Mouse (Mus musculus): ENCODE measurements around the gene Tmtc2.

Tmtc2 gene

DNA sequence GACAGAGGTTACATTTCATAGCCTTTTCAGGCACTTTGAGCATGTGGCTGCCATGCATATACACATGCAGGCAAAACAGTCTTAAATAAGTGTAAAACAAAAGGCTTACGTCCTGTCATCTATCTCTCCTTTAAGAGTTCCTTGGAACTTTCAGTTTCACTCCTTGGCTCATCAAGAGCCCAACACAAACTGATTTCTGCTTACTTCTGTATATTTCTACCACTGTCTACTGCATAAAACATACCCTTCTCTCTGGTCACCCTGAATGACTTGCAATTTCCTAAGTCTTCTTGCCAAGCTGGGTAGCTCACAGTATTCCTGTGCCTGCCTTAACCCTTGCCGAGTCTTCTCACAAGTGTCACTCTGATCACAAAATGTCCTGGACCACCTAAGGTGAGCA lies 26.2 kb downstream of the Tmtc2 start:
- DNase-seq (ENCODE audit: low read depth, low spot score): no peak

DNA sequence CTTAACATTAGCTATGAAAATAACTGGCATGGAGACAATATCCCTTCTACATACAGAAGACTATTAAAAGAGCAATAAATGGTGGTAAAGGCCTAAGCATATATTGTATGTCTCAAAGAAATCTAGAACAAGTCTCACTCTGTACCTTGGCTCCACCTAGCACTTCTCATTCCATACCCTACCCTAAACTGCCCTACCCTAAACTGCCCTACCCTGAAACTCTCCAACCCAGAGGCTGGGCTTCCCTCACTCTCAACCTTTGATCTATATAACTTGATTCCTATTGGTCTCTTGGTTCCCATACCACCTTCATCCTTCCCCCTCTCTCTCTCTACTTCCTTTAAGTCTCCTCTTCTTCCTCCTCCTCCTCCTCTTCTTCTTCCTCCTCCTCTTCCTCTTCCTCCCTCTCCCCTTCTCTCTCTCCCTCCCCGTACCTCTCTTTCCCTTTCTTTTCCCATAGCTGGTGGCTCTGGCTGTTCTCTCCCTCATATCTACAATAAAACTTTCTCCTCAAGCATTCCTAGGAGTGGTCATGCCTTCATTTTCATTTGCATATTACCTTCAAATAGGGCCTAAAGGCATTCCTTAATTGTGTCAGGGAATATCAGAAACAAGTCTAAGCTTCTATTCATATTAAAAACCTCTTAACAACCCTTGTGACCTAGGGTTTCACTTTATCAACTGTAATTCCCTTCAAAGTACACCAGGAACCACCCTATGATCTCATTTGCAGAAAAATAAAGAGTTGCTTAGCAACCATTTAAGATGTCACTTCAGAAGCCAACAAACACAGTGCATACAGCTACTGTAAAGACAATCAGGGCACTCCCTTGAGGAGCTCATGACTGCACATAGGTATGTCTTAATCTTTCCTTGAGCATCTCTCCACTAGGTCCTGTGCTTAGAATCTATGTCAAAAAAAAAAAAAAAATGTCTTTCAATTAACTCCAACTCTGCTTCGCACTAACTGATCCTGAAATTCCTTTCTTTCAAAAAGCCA lies 29.9 kb downstream of the Tmtc2 start:
- DNase-seq (ENCODE audit: low read depth, low spot score): no peak

DNA sequence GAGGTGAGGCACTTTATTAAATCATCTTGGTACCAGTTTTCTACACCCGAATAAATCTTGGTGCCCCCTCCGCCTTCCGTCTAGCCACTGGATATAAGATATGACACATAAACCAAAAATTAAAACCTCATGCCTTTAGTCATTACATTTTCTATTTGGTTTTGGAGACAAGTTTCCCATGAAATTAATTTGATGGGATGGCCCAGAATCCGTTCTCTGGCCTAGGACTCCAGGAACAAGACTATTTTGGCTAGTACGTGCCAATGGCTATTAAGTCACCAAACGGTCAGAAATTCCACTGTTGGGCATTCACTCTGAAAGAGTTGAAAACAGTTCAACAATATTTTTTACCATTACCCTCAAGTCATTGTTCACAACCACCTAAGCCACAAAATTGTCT lies 32.2 kb downstream of the Tmtc2 start:
- DNase-seq (ENCODE audit: low read depth, low spot score): no peak

DNA sequence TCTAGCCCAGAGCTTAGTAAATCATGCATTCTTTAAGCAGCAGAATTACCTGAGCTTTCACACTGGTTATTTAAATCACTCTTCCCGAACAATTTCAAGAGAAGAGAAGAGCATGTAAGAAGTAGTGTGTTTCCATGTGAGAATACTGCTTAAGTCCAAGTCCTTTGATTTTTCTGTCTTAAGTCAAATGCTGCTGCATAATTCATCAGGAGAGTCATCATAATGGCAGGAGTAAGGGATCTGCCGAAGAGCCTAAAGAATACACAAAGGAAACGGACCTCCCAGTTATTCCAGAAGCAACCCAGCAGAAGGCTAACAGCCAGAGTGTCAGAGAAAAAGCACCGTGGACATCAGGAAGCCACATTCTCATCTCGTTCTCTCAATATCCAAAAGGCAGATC lies 34.6 kb downstream of the Tmtc2 start:
- no peak for DNase-seq (ENCODE audit: low read depth, low spot score)

DNA sequence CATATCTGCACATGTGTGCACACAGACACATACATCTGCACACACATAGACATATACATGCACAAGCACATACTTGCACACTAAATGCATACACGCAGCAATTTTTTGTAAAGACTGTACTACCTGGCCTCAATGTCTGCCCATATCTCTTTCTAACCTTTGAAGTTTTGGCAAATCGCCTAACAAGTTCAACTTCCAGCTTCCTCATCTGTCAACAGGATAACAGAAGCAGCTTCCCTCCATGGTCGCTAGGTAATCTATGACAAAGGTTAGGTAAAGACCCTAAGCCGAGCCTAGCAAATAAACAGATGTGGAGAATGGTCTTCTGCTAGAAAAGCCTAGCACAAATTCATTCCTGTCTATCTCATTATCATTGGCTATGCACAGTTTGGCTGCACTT lies 37.3 kb downstream of the Tmtc2 start:
- DNase-seq (ENCODE audit: low read depth, low spot score): no peak

DNA sequence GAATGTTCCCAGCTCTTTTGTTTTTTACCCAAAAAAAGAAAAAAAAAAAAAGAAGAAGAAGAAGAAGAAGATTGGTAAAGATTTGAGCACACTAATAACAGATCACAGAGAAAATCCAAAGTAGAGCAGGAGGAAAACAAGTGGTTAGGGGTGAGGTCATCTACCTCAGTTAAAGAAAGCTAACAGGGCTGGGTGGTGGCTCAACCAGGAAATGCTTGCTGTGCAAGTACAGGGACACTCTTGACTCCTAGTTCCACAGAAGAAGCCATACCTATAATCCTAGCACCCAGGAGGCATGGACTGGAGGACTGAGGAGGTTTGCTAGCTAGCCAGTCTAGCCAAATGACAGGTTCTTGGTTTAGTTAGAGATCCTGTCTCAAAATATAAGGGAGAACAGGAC lies 38.4 kb downstream of the Tmtc2 start:
- DNase-seq (ENCODE audit: low read depth, low spot score): no peak

DNA sequence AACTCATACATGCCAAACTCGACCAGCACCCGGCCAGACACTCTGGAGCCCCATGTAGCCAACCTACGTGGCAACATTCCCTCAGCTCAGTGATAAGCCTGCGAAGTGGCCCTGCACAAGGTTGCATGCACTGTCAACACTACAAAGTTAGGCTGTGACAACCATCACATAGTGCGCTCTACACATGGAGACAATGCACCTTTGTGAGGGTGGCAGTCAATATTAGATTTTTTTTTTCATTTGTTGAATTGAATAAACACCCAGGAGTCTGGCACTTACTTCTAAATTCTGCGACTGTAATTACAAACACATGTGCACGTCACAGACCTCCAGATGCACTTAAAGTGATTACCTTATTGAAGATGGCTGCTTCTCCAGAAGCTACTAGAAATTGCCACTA lies 41.5 kb downstream of the Tmtc2 start:
- no peak for DNase-seq (ENCODE audit: low read depth, low spot score)

DNA sequence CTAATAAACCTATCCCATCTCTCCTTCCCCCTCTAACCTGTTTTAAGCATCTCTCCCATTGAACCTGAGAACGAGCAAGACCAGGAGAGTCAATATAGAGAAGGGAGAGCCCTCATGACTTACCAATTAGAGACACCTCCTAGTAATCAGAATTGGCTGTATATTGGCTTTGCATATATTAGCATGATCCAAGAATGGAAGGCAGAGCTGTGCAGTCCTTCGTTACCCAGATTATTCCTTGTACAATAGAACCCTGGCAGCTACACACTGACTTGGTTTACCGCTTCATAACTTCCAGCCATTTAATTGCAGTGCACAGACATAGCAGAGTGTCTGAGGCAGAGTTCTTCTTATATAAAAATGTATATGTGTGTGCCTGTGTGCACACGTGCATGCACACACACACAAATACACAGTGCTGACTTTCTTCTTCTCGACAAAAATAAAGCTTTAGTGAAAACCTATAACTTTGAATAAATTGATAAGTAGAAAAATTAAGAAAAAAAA lies 42.2 kb downstream of the Tmtc2 start:
- no peak for DNase-seq (ENCODE audit: low read depth, low spot score)

DNA sequence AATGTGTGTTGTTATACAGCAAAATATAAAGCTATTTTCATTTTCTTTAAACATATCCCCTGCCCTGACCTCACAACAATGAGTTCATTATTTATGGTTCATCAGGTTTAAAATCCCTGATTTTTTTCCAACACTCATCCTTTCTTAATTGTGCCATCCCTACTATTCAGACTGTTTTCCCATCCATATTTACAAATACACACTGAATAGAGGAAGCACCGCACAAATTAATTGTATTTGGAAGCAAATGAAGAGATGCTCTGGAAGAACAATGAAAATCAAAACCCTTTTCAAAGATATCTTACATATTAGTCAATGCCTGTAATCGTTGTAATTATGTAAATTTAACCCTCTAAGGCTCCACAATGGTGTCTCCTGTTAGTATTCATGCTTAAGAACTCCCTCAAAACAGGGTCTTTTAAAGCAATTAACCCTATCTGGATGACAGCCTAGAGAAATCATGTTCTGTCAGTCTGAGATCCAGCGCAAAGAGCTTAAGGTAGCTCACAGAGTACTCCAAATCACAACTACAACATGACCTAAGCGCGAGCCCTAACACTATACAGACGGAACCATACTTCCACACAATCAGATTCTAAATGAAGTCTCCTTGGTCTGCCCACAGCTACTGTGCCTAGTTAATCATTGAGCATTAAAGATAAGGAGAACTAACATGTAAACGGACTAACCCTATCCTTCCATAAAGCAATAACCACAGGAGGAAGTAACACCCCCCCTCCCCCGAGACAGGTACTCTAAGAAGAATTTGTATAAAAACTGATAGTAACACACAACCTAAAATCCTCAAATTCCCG lies 43.0 kb downstream of the Tmtc2 start:
- DNase-seq (ENCODE audit: low read depth, low spot score): no peak

DNA sequence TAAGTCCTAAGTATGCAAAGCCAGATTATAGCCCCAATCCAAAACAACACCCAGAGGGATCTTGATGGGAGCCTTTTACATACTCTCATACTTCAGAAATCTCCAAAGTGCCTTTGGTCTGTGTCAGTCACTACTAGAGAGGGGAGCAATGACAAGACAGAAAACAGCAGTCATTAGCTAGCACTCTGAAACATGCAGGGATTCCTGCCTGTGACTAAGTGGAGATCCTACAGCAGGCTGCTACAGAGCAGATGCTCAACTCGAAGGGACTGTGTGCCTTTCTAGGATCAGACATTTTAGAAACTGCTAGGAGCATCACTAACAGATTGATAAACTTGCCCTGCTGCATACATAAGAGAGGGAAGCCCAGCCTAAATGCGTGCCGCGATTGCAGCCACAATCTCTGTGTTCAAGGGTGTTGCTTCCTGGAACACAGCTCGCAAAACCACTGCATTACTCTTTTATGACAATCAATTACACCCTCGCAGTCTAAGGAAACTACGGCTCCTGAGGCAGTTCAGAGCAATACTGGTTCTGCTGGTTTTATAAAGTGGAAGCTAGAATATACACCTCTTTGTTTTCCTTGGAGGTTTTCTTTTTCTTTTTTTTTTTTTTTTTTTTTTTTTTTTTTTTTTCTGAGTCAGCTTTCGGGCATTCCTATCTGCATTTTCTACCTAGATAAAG lies 50.7 kb downstream of the Tmtc2 start:
- no peak for DNase-seq (ENCODE audit: low read depth, low spot score)

DNA sequence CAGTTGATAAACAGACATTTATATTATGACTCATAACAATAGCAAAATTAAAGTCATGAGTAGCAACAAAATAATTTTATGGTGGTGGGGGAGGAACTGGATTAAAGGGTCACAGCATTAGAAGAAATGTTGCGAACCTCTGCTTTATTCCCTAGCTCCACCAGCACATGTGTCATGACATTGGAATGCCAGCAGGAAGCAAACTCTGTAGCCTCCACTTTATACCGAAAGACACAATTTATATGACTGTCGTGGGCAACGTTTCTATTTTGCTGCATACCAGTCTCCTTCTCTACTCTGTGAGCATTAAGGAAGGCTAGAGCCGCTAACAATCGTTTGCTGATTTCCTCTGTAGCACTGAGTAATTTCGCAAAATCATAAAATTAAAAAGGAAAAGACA lies 51.8 kb downstream of the Tmtc2 start:
- no peak for DNase-seq (ENCODE audit: low read depth, low spot score)

DNA sequence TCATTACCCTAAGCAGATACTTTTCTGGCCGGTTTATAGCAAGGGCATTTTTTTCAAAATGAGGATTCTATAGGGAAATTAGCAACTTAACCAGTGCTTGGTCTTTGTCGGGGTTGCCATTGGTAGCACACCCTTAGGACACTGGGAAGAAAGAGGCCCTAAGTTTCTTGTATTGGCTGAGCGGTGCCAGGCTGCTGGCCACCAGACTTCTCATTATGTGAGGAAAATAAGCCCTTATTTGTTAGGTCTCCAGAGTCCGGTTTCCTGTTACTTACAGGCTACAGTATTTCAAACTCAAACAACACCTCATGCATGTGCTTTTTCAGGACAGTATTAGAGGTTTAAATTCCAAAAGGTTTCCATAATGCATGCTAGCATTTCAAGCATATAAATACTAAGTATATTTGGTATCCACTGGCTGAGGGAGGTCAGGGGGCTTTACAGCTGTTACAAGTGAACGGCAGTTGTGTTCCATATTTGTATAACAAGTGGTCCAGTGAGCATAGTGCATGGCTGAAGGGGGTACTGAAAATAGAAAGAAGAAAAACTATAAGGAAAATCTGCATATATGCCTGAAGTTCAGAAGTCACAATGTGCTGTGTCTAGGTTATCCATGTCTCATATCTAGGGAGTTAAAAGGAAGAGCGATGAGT lies 55.0 kb downstream of the Tmtc2 start:
- DNase-seq (ENCODE audit: low read depth, low spot score): no peak

DNA sequence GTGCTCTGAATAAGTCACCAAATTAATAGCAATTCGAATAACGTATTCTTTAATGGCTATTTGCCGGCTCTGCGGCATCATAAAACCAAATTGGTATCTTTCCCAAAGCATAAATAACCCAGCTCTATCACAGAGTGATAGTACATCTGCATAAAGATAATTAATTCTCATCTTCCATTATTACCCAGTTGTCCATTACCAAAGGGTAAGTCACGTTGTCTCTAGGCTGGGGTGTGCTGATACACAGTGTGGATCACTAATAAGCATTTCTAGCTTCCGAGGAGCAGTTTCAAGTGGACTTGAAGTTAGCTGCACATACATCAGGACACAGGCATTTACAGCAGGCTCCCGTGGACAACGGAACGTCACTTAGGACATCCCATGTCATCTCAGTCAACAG lies 56.1 kb downstream of the Tmtc2 start:
- no peak for DNase-seq (ENCODE audit: low read depth, low spot score)

DNA sequence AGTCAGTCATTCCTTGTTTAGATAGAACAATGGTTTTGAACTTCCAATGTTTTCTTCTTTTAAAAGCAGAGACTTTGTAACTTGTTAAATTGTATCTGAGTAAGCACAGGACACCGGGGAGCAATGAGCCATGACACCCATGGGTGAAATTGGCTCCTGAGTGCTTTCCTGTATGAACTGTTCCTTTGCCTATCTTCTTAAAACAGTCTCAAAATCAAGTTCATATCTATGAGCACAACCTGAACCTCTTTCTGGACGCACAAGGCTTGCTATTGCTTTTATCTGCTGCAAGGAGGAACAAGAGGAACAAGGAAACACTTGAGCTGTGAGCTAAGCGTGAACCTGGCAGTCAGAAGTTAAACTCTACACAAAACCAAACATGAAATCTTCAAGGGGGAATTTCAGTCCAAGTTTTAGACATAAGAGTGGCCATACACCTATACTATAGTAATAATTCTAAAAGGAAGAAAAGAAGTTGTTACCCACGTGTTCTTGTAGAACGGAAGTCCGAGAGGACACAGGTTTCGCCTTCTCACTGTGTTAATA lies 60.4 kb downstream of the Tmtc2 start:
- DNase-seq (ENCODE audit: low read depth, low spot score): no peak

DNA sequence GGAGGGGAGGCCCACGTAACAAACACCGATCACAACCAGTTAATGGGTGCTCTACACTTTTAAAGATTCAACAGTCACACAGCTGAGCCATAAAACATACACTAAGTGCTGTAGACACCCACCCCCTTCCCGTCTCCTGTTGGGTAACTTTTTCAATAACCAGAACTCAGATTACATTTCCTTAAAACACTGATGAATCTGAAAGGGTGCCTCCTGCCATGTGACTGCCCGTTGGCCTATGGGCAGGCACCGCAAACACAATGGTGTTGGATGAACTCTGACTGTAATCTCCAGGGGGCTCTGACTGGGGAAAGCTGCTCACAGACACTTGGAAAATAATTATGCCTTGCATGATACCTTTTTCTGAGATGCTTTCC lies 64.4 kb downstream of the Tmtc2 start:
- DNase-seq (ENCODE audit: low read depth, low spot score): no peak

DNA sequence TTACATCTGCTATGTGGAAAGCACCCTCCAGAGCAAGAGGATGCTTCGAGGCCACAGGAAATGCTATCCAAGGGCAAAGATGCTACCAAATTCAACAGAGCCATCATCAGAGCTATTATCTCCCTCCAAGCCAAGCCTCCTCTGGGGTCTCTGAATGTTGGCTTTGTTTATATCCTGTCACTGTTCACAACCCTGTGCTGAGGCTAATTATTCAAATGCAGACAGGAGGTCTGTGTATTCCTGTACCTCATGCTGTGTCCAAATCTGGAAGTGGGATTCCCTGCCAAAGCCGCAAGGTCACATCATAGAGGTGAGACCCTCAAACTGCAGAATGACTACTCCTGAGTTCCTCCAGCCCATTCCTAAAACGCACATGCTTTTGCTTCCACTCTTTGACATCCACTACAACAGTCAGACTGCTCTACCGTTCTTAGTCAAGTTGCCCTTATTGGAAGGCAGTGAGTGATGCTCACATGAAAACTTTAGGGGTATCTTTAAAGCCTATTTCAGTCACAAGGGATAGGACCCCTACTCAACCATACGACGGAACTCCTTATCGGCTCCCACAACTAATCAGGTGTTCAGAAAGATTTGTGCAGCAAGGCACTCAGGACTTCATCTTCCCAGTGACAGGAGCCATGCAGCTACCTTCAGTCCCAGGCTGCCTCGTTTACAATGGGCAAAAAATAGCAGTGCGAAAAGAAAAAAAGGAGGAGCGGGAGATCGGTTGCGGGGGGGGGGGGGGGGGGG lies 64.9 kb downstream of the Tmtc2 start:
- no peak for DNase-seq (ENCODE audit: low read depth, low spot score)

DNA sequence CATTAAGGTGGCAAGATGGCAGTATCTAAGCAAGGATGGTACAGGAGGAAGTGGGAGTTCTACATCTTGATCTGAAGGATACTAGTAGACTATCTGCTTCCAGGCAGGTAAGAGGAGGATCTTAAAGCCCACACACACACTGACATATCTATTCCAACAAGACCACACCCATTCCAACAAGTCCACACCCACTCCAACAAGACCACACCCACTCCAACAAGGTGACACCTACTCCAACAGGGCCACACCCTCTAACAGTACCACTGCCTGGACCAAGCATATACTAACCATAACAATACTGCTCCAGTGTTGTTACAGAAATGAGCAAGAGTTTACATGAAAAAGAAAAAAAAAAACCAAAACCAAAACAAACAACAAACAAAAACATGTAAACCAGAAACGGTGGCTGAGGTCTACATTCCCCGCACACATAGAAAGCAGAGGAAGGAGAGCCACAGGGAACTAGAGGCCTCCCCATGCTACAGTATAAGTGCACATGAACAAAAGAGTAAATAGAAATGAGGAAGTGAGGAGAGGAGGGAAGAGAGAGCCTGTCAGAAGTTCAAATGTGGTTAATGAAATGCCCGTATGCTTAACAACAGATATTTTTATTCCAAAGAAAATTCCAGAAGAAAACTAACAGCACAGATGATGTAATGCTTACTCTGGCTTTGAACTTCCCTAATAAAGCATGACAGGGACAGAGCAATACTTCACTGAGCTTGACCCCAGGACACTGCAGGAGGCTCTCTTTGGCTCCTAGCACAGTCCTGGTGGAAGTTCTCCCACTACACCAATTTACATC lies 66.1 kb downstream of the Tmtc2 start:
- DNase-seq (ENCODE audit: low read depth, low spot score): no peak

DNA sequence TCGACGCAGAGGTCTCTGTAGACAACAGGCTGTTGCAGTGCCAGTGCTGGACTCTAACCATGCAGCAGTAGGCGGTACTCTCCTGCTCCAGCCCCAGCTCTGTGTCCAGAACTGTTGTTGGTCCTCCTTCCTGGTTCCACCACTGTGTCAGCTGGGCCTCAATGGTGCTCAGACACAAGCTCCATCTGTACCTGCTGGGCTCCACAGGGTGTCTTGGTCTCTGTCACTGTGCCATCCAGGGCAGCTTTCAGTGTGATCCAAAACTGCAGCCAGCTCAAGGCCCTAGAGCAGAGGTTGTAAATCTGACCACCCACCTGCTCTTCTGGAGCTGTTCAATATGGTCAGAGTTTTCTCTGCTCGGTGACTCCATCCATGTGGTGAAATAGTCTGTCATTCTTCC lies 68.2 kb downstream of the Tmtc2 start:
- no peak for DNase-seq (ENCODE audit: low read depth, low spot score)

DNA sequence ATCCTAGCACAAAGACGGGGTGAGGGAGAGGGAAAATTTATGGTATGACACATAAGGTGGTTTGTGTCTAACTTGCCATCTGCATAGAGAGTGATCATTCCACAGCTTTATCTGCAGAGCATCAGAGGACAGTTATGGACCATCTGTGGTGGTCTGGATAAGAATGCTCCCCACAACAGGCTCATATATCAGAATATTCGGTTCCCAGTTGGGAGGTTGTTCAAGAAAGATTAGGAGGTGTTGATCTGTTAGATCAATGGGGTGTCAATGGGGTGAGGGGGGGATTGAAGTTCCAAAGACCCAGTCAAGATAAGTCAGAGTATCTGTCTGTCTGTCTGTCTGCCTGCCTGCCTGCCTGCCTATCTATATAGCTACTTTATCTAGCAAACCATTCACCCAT lies 69.8 kb downstream of the Tmtc2 start:
- DNase-seq (ENCODE audit: low read depth, low spot score): no peak

DNA sequence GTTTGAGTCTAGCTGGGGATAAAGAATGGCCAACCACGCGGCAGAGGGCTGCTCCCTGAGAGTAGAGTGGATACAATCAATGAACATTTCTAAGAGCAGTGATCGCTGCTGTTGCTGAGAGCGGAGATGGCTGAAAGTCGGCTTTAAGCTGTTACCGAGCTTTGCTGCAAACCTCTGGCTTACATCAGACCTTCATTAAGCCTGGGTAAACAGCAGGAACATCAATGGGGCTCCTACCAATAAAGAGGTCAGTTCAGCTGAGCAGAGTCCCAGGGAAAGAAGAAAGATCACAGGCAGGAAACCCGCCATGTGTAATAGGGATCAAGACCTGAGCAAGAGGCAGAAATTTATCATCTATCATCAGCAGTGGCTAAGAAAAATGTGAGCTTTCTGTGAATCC lies 72.5 kb downstream of the Tmtc2 start:
- DNase-seq (ENCODE audit: low read depth, low spot score): no peak

Data from brain, embryonic 18.5 days (tissue).